Mouse (Mus musculus) Patski (cell line): ENCODE measurements around the gene Hipk4. TPM values are rescaled to one million over a fixed set of nuclear protein-coding genes. Genes with fewer than 3 reads are reported as not detected.

Experiments used
- ATAC-seq: fragments of 100-300 bp; one replicate; pipeline ENCODE4 v1.8.0; 2021
- CTCF ChIA-PET: fragments of 350-600 bp; sonication (Branson Sonifier 250); formaldehyde crosslinking; loops from one replicate; lab custom pipeline; 2022; ENCODE audit warnings: inconsistent platforms; lab: Charles Lee
- POLR2A ChIA-PET: fragments of 350-600 bp; sonication (Branson Sonifier 250); formaldehyde crosslinking; loops from one replicate; lab custom pipeline; 2022; ENCODE audit warnings: antibody characterized with exemption, inconsistent platforms; lab: Charles Lee
- DNase-seq: peaks from one replicate; pipeline ENCODE4 v3.0.0-alpha.2; 2011; ENCODE audit warnings: low read depth, low spot score
- H3K27me3 ChIP-seq: fragments of 371-371 bp; one replicate; pipeline ENCODE4 v1.5.1; 2021
- CTCF ChIP-seq: fragments of 100-300 bp; IDR thresholded peaks from one replicate; pipeline ENCODE4 v1.5.1; 2021
- in situ Hi-C: fragments of 300-500 bp; cut with MboI; formaldehyde crosslinking; loops from 3 replicates; pipeline ENCODE4 v1.11.1; 2018; ENCODE audit warnings: low pct_unique_long_range_greater_than_20kb, mixed read lengths
- polyA plus RNA-seq: library from polyadenylated mRNA; unstranded; gene quantifications from one replicate; pipeline ENCODE4 v1.2.3, GENCODE M21; 2021

Gene Hipk4
- polyA plus RNA-seq, 1 experiment from 2014 or later: 0.95 TPM

DNA sequence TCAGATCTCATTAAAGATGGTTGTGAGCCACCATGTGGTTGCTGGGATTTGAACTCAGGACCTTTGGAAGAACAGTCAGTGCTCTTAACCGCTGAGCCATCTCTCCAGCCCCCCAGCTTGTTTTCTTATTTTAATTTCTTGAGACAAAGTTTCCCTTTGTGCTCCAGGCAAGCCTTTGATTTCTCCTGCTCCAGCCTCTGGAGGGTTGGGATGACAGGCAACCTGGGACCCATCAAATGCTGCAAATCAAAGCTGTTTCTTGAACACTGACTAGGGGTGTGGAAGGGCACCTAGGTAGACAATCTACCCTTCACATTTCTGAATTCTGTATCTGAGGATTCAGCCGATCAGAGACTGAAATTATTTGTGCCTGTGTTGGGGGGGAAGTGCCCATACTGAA, 12.3 kb upstream of the Hipk4 start:
- in situ Hi-C loops: no loop called here
- DNase-seq (no peak), ATAC-seq (no peak)
- H3K27me3 ChIP-seq: no peaks in the 10 kb centered on the region
- ChIA-PET CTCF (interaction anchor here (1.3 kb wide), 1 partner anchor 10 kb away, joined by 3 read pairs; no protein-coding TSS in a partner anchor), POLR2A (interaction anchor here (0.7 kb wide), 1 partner anchor 108 kb away, joined by 3 read pairs; no protein-coding TSS in a partner anchor)
- no peak for TF ChIP-seq CTCF

DNA sequence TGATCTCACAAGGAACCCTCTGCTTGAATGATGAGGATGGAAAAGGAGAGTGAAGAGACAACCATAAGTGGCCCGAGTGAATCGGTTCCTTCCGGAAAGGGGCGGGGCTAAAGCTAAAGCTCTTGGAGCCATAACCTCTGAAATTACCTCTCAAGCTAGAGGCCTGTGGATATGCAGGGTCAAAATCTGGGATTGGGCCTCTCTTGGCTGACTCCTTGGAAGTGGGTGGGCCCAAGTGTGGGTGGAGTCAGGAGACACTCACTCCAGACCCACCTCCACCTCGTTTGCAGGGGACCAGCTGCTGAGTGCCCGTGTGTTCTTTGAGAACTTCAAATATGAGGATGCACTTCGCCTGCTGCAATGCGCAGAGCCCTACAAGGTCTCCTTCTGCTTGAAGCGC, 8.1 kb upstream of the Hipk4 start:
- ChIA-PET CTCF (interaction anchor here (3.7 kb wide), 1 partner anchor 12 kb away, joined by 17 read pairs; no protein-coding TSS in a partner anchor), POLR2A (no interaction called here)
- TF ChIP-seq CTCF: no peak
- in situ Hi-C loops: no loop called here
- ATAC-seq: no peak
- H3K27me3 ChIP-seq: no peaks in the 10 kb centered on the region
- DNase-seq: no peak

DNA sequence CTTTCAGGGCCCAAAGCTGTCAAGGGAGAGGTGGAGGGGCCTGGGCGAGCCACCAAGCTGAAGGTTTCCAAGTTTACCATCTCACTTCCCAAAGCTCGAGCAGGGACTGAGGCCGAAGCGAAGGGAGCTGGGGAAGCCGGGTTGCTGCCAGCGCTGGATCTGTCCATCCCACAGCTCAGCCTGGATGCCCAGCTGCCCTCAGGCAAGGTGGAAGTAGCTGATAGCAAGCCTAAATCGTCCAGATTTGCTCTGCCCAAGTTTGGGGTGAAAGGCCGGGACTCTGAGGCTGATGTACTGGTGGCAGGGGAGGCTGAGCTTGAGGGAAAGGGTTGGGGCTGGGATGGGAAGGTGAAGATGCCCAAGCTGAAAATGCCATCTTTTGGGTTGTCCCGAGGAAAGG, 4.8 kb upstream of the Hipk4 start:
- CTCF ChIA-PET: interaction anchor here (1.8 to 4.2 kb wide), 3 partner anchors 8 to 81 kb away, joined by 7 to 14 read pairs (median 11); no protein-coding TSS in a partner anchor
- POLR2A ChIA-PET: interaction anchor here (1.1 to 1.6 kb wide), 2 partner anchors 8 to 9 kb away, joined by 3 to 5 read pairs; no protein-coding TSS in a partner anchor
- no peak for ATAC-seq

DNA sequence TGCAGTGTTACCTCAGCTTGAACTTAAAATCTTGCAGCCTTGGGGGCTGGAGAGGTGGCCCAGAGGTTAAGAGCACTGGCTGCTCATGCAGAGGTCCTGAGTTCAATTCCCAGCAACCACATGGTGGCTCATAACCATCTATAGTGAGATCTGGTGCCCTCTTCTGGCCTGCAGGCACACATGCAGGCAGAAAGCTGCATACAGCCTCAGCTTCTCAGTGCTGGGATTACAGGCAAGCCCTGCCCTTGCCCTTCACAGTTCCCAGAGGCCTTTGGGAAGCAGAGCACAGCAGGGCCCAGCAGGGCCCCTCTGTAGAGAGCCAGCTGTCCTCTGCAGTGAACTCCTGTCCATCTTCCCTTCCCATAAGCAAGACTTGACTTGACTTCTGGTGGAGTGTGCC, 3.0 kb upstream of the Hipk4 start:
- H3K27me3 ChIP-seq: no peaks in the 10 kb centered on the region
- in situ Hi-C loops: no loop called here
- no peak for DNase-seq
- no peak for TF ChIP-seq CTCF
- ChIA-PET POLR2A (no interaction called here), CTCF (interaction anchor here (0.8 to 4.2 kb wide), 2 partner anchors 10 to 12 kb away, joined by 3 to 14 read pairs; no protein-coding TSS in a partner anchor)
- no peak for ATAC-seq

More for the DNA sequence above, 4.8 kb upstream of the Hipk4 start:
- no peak for DNase-seq
- in situ Hi-C loops: no loop called here
- H3K27me3 ChIP-seq: no peaks in the 10 kb centered on the region
- TF ChIP-seq CTCF: no peak

DNA sequence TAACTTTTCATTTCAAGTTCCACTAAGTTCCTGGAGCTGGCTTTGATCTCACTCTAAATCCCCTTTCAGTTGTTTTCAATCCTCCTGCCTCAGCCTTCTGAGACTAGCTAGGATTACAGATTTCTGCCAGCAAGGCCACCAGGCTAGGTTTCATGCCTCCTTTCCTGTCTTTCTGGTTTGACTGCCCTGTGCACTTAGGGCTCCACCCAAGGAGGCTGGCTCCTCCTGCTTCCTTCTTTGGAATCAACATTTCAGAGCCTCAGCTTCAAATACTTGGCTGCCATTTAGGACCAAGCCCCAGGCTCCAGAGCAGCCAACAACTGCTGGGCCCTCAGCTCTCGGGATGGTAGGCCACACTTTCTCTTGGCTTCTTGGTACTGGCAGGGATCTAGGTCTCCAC, 2.5 kb upstream of the Hipk4 start:
- CTCF ChIA-PET: interaction anchor here (0.8 to 4.2 kb wide), 2 partner anchors 10 to 12 kb away, joined by 3 to 14 read pairs; no protein-coding TSS in a partner anchor
- H3K27me3 ChIP-seq: no peaks in the 10 kb centered on the region
- TF ChIP-seq CTCF: no peak
- in situ Hi-C loops: no loop called here
- POLR2A ChIA-PET: no interaction called here
- ATAC-seq: no peak
- no peak for DNase-seq

DNA sequence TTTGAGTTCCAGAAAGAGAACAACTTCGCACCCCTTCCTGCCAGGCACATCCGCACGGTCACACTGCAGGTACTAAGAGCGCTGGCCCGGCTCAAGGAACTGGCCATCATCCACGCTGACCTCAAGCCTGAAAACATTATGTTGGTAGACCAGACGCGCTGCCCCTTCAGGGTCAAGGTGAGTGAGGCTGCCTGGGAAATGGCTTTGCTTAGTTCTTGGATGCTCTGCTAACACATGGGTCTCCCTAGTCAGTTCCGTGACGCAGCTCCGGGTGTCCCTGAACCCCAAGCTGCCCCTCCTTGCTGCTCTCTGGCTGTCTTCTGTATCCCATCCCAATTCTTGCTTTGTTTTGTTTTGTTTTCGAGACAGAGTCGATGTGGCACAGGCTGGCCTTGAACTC, 738 bp downstream of the Hipk4 start:
- ChIA-PET POLR2A (no interaction called here), CTCF (no interaction called here)
- in situ Hi-C loops: no loop called here
- ATAC-seq: no peak
- no peak for DNase-seq
- H3K27me3 ChIP-seq: no peaks in the 10 kb centered on the region
- TF ChIP-seq CTCF: no peak

DNA sequence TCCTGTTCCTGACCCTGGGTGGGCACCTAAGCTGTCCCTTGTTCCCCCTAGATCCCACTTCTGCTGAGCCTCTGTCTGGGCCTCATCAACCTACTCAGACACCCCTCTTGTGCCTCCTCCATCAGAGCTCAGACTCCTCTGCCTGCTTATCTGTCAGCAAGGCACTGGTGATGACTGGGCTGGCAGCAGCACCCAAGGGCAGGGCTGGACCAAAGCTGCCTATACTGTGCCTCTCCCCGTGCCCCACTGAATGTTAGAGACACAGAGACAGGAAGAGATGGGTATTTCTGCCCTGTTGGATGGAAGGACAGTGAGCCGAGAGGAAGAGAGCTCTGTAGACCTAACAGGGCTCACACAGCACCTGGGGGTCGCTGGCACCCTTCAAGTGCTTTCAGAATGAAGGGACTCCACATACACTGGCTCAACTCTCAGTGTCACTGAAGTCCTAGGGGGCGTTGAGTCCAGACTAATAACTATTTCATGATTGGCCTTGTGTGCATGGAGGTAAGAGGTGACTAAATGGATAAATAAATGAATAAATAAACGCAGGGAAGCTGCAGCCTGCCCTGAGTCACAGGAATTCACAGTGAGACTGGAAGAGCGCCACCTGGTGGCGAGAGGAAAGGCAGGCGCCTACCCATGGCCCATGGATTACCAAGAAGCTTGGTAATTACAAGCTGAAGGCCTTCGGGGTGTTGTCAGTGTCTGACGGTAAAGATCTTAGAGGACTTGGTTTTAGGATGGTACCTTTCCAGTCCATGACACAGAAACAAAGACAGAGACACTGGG, 3.2 kb downstream of the Hipk4 start:
- POLR2A ChIA-PET: interaction anchor here (0.7 to 1.6 kb wide), 5 partner anchors 8 to 34 kb away, joined by 3 to 5 read pairs (median 4); no protein-coding TSS in a partner anchor
- CTCF ChIA-PET: interaction anchor here (0.6 to 3.7 kb wide), 14 partner anchors 9 to 193 kb away, joined by 3 to 24 read pairs (median 4); no protein-coding TSS in a partner anchor
- TF ChIP-seq CTCF: no peak
- in situ Hi-C loops: loop anchor here (5.0 kb wide), 1 partner anchor 89 kb away; no protein-coding TSS in a partner anchor
- DNase-seq: no peak
- no peaks in the 10 kb centered on the region for H3K27me3 ChIP-seq
- peak; percentile 54 for ATAC-seq

DNA sequence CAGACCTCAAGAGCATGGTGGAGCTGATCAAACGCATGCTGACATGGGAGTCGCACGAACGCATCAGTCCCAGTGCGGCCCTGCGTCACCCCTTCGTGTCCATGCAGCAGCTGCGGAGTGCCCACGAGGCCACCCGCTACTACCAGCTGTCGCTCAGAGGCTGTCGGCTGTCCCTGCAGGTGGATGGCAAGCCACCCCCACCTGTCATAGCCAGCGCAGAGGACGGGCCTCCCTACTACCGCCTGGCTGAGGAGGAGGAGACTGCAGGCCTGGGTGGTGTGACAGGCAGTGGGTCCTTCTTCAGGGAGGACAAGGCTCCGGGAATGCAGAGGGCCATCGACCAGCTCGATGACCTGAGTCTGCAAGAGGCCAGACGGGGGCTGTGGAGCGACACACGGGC, 6.0 kb downstream of the Hipk4 start:
- POLR2A ChIA-PET: no interaction called here
- CTCF ChIA-PET: interaction anchor here (2.3 kb wide), 1 partner anchor 91 kb away, joined by 5 read pairs; no protein-coding TSS in a partner anchor
- H3K27me3 ChIP-seq: no peaks in the 10 kb centered on the region
- no peak for TF ChIP-seq CTCF
- in situ Hi-C loops: loop anchor here (5.0 kb wide), 1 partner anchor 92 kb away; no protein-coding TSS in a partner anchor
- ATAC-seq: no peak
- no peak for DNase-seq

DNA sequence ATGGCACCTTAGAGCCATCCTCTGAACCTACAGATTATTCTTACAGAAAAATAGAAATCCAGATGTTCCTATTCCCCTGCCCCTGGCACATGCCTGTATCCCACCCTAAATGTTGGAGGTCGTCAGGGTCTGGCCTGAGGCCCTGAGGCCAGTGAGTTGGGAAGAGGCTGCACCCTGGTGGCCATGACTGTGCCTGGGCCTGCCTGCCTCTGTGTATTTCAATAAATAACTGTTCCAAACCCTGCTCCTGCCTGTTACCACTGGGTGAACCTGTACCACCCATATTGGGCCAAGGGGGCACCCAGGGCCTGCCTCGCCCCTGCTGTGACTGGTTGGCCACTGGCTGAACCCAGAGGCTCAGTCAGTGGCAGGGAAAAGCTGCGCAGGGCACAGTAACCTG, 7.9 kb downstream of the Hipk4 start:
- no peaks in the 10 kb centered on the region for H3K27me3 ChIP-seq
- ATAC-seq: no peak
- in situ Hi-C loops: no loop called here
- TF ChIP-seq CTCF: no peak
- DNase-seq: no peak
- ChIA-PET CTCF (interaction anchor here (2.3 kb wide), 1 partner anchor 93 kb away, joined by 5 read pairs; no protein-coding TSS in a partner anchor), POLR2A (no interaction called here)

DNA sequence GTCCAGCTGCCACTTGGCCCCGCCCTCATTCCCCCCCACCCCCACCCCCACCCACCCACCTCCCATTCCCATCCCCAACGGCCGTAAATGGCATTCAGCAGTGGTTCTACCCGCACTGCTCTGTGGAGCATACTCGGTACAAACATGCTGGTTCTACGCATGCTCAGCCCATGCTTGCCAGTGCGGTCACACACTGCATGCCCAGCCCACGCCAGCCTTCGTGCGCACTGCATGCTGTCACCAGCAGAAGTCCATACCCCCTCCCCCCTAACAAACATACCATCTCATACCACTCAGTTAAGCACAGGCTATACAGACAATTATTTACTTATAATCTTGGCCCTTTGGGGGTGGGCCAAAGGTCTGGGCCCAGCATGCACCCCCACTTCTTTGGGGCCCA, 8.6 kb downstream of the Hipk4 start:
- no peaks in the 10 kb centered on the region for H3K27me3 ChIP-seq
- ChIA-PET POLR2A (no interaction called here), CTCF (no interaction called here)
- ATAC-seq (no peak), DNase-seq (no peak)
- no peak for TF ChIP-seq CTCF
- in situ Hi-C loops: no loop called here
